Mouse (Mus musculus): ENCODE data around the gene Shc4. TPM values are rescaled to one million over a fixed set of nuclear protein-coding genes. Genes with fewer than 3 reads are reported as not detected.

Shc4 gene
- polyA plus RNA-seq, 1 experiment from 2014 or later = 1.3 TPM

- H3K4me1 ChIP-seq (replicated peaks; ENCODE audit: control insufficient read depth, insufficient read depth, low read length) = peaks cover 4% of the 10 kb centered on the region; the same call in 1 of the 2 replicates
- H3K9ac ChIP-seq (ENCODE audit: low read length) = peak overlapping the region; percentile 78
- WGBS = 5% methylated on average over 35 of the region's 35 CpGs
- no peaks in the 10 kb centered on the region for H3K27me3 ChIP-seq (ENCODE audit: control insufficient read depth, insufficient read depth, low read length)
- peak overlapping the region; percentile 31 for H3K4me3 ChIP-seq (ENCODE audit: low read depth, low read length)
- peak overlapping the region; percentile 56 for H3K4me2 ChIP-seq (ENCODE audit: low read depth, low read length, severe bottlenecking)
- peak; percentile 94 for ATAC-seq (replicated peaks; ENCODE audit: low FRiP score)
- no peaks in the 10 kb centered on the region for H3K36me3 ChIP-seq (ENCODE audit: control insufficient read depth, insufficient read depth, low read length)
- peak overlapping the region; percentile 82 for H3K27ac ChIP-seq (ENCODE audit: low read depth, low read length)
- H3K9me3 ChIP-seq (ENCODE audit: control insufficient read depth, low read length) = no peaks in the 10 kb centered on the region
- DNase-seq (ENCODE audit: low spot score) = peak; percentile 98
Measured at GRCm38 (mm10) chr2:125731763-125732560, 8.0 kb upstream of the Shc4 start.

- under 1% methylated on average over 16 of the region's 16 CpGs for WGBS
- DNase-seq (ENCODE audit: low spot score) = peak; percentile 67
- Histone ChIP-seq H3K9ac (ENCODE audit: low read length) (peak overlapping the region; percentile 27; the same call in 1 of the 2 replicates), H3K27me3 (ENCODE audit: control insufficient read depth, insufficient read depth, low read length) (peaks cover 24% of the 10 kb centered on the region), H3K4me1 (replicated peaks; ENCODE audit: control insufficient read depth, insufficient read depth, low read length) (peaks cover 5% of the 10 kb centered on the region; the same call in 1 of the 2 replicates), H3K9me3 (ENCODE audit: control insufficient read depth, low read length) (no peaks in the 10 kb centered on the region), H3K4me3 (ENCODE audit: low read depth, low read length) (peak overlapping the region; percentile 46), H3K4me2 (ENCODE audit: low read depth, low read length, severe bottlenecking) (peak overlapping the region; percentile 99), H3K27ac (ENCODE audit: low read depth, low read length) (no peak overlapping the region), H3K36me3 (ENCODE audit: control insufficient read depth, insufficient read depth, low read length) (no peaks in the 10 kb centered on the region)
- peak; percentile 37; the same call in 1 of the 2 replicates for ATAC-seq (replicated peaks; ENCODE audit: low FRiP score)
Measured at GRCm38 (mm10) chr2:125724546-125725114, 682 bp upstream of the Shc4 start.

- Histone ChIP-seq H3K4me1 (replicated peaks; ENCODE audit: control insufficient read depth, insufficient read depth, low read length) (peaks cover 5% of the 10 kb centered on the region; the same call in 1 of the 2 replicates), H3K4me2 (ENCODE audit: low read depth, low read length, severe bottlenecking) (peak overlapping the region; percentile 99), H3K9ac (ENCODE audit: low read length) (peak overlapping the region; percentile 66), H3K27me3 (ENCODE audit: control insufficient read depth, insufficient read depth, low read length) (peaks cover 24% of the 10 kb centered on the region), H3K9me3 (ENCODE audit: control insufficient read depth, low read length) (no peaks in the 10 kb centered on the region), H3K4me3 (ENCODE audit: low read depth, low read length) (peak overlapping the region; percentile 46), H3K27ac (ENCODE audit: low read depth, low read length) (0 out of 2 replicates have a peak overlapping the region, but pooled peaks have one; percentile 18), H3K36me3 (ENCODE audit: control insufficient read depth, insufficient read depth, low read length) (no peaks in the 10 kb centered on the region)
- DNase-seq (ENCODE audit: low spot score) = peak; percentile 79
- WGBS = under 1% methylated on average over 34 of the region's 34 CpGs
- ATAC-seq (replicated peaks; ENCODE audit: low FRiP score) = peak; percentile 85
Measured at GRCm38 (mm10) chr2:125723408-125724085, 401 bp downstream of the Shc4 start.

GRCm38 (mm10) chr2:125723086-125723407 is 901 bp downstream of the Shc4 start:
- no peak overlapping the region for H3K27ac ChIP-seq (ENCODE audit: low read depth, low read length)
- no peak for DNase-seq (ENCODE audit: low spot score)

GRCm38 (mm10) chr2:125716599-125716998 is 7.3 kb downstream of the Shc4 start:
- no peak for DNase-seq (ENCODE audit: low spot score)
- 0 out of 2 replicates have a peak, but pooled peaks cover 4% of the 10 kb centered on the region for H3K27me3 ChIP-seq (ENCODE audit: control insufficient read depth, insufficient read depth, low read length)
- no peak for ATAC-seq (replicated peaks; ENCODE audit: low FRiP score)
- no peak overlapping the region for H3K4me3 ChIP-seq (ENCODE audit: low read depth, low read length)
- H3K9ac ChIP-seq (ENCODE audit: low read length) = no peak overlapping the region
- no peaks in the 10 kb centered on the region for H3K9me3 ChIP-seq (ENCODE audit: control insufficient read depth, low read length)
- H3K4me1 ChIP-seq (replicated peaks; ENCODE audit: control insufficient read depth, insufficient read depth, low read length) = no peaks in the 10 kb centered on the region
- H3K27ac ChIP-seq (ENCODE audit: low read depth, low read length) = no peak overlapping the region
- H3K36me3 ChIP-seq (ENCODE audit: control insufficient read depth, insufficient read depth, low read length) = no peaks in the 10 kb centered on the region
- H3K4me2 ChIP-seq (ENCODE audit: low read depth, low read length, severe bottlenecking) = no peak overlapping the region
- 83% methylated on average over 8 of the region's 8 CpGs for WGBS

More at GRCm38 (mm10) chr2:125723086-125723407, 901 bp downstream of the Shc4 start:
- Histone ChIP-seq H3K4me1 (replicated peaks; ENCODE audit: control insufficient read depth, insufficient read depth, low read length) (peaks cover 5% of the 10 kb centered on the region; the same call in 1 of the 2 replicates), H3K4me3 (ENCODE audit: low read depth, low read length) (peak overlapping the region; percentile 46), H3K36me3 (ENCODE audit: control insufficient read depth, insufficient read depth, low read length) (no peaks in the 10 kb centered on the region), H3K9me3 (ENCODE audit: control insufficient read depth, low read length) (no peaks in the 10 kb centered on the region), H3K9ac (ENCODE audit: low read length) (peak overlapping the region; percentile 66), H3K27me3 (ENCODE audit: control insufficient read depth, insufficient read depth, low read length) (peaks cover 24% of the 10 kb centered on the region), H3K4me2 (ENCODE audit: low read depth, low read length, severe bottlenecking) (peak overlapping the region; percentile 99)
- ATAC-seq (replicated peaks; ENCODE audit: low FRiP score) = no peak
- under 1% methylated on average over 18 of the region's 18 CpGs for WGBS

GRCm38 (mm10) chr2:125706510-125706921 is 17.4 kb downstream of the Shc4 start:
- H3K9ac ChIP-seq (ENCODE audit: low read length) = no peak overlapping the region
- no peaks in the 10 kb centered on the region for H3K9me3 ChIP-seq (ENCODE audit: control insufficient read depth, low read length)
- no peaks in the 10 kb centered on the region for H3K36me3 ChIP-seq (ENCODE audit: control insufficient read depth, insufficient read depth, low read length)
- no peak overlapping the region for H3K4me2 ChIP-seq (ENCODE audit: low read depth, low read length, severe bottlenecking)
- WGBS = 81% methylated on average over 5 of the region's 5 CpGs
- ATAC-seq (replicated peaks; ENCODE audit: low FRiP score) (no peak), DNase-seq (ENCODE audit: low spot score) (no peak)
- H3K27ac ChIP-seq (ENCODE audit: low read depth, low read length) = no peak overlapping the region
- H3K27me3 ChIP-seq (ENCODE audit: control insufficient read depth, insufficient read depth, low read length) = no peaks in the 10 kb centered on the region
- no peak overlapping the region for H3K4me3 ChIP-seq (ENCODE audit: low read depth, low read length)
- peaks cover 3% of the 10 kb centered on the region; the same call in 1 of the 2 replicates for H3K4me1 ChIP-seq (replicated peaks; ENCODE audit: control insufficient read depth, insufficient read depth, low read length)

- H3K36me3 ChIP-seq (ENCODE audit: control insufficient read depth, insufficient read depth, low read length) = no peaks in the 10 kb centered on the region
- H3K9me3 ChIP-seq (ENCODE audit: control insufficient read depth, low read length) = no peaks in the 10 kb centered on the region
- DNase-seq (ENCODE audit: low spot score) (no peak), ATAC-seq (replicated peaks; ENCODE audit: low FRiP score) (peak; percentile 84)
- 0 out of 2 replicates have a peak overlapping the region, but pooled peaks have one; percentile 23 for H3K9ac ChIP-seq (ENCODE audit: low read length)
- H3K27me3 ChIP-seq (ENCODE audit: control insufficient read depth, insufficient read depth, low read length) = no peaks in the 10 kb centered on the region
- 30% methylated on average over 12 of the region's 12 CpGs for WGBS
- peaks cover 3% of the 10 kb centered on the region; the same call in 1 of the 2 replicates for H3K4me1 ChIP-seq (replicated peaks; ENCODE audit: control insufficient read depth, insufficient read depth, low read length)
- H3K4me2 ChIP-seq (ENCODE audit: low read depth, low read length, severe bottlenecking) = no peak overlapping the region
- no peak overlapping the region for H3K4me3 ChIP-seq (ENCODE audit: low read depth, low read length)
- H3K27ac ChIP-seq (ENCODE audit: low read depth, low read length) = peak overlapping the region; percentile 50; the same call in 1 of the 2 replicates
Measured at GRCm38 (mm10) chr2:125704907-125705631, 18.9 kb downstream of the Shc4 start.

GRCm38 (mm10) chr2:125702851-125703250 is 21.1 kb downstream of the Shc4 start:
- Histone ChIP-seq H3K9ac (ENCODE audit: low read length) (no peak overlapping the region), H3K9me3 (ENCODE audit: control insufficient read depth, low read length) (no peaks in the 10 kb centered on the region), H3K4me1 (replicated peaks; ENCODE audit: control insufficient read depth, insufficient read depth, low read length) (peaks cover 3% of the 10 kb centered on the region; the same call in 1 of the 2 replicates), H3K4me3 (ENCODE audit: low read depth, low read length) (no peak overlapping the region), H3K27me3 (ENCODE audit: control insufficient read depth, insufficient read depth, low read length) (no peaks in the 10 kb centered on the region), H3K27ac (ENCODE audit: low read depth, low read length) (no peak overlapping the region), H3K4me2 (ENCODE audit: low read depth, low read length, severe bottlenecking) (no peak overlapping the region), H3K36me3 (ENCODE audit: control insufficient read depth, insufficient read depth, low read length) (no peaks in the 10 kb centered on the region)
- DNase-seq (ENCODE audit: low spot score) (no peak), ATAC-seq (replicated peaks; ENCODE audit: low FRiP score) (no peak)
- 85% methylated on average over 2 of the region's 2 CpGs for WGBS

Data from forebrain, embryonic 11.5 days (tissue).